Mouse (Mus musculus) intestine, postnatal 0 days (tissue): ENCODE measurements around the gene Gm20498. TPM values are rescaled to one million over a fixed set of nuclear protein-coding genes. Genes with fewer than 3 reads are reported as not detected.

Experiments
- ATAC-seq: fragments of 200-750 bp; cut with Nextera tagmentation; 2 replicates; pipeline ENCODE4 v1.8.0; 2017; ENCODE audit warnings: mild to moderate bottlenecking, moderate TSS enrichment, moderate library complexity
- H3K27ac ChIP-seq: fragments of 300-500 bp; sonication (generic); 2 replicates; pipeline ENCODE4 v1.5.1; 2014; ENCODE audit warnings: mild to moderate bottlenecking, low read depth, low read length, moderate library complexity
- H3K27me3 ChIP-seq: fragments of 300-500 bp; sonication (generic); replicated peaks from 2 replicates; pipeline ENCODE4 v1.6.1; 2014; ENCODE audit warnings: low read length, mixed read lengths; ENCODE audit not compliant: control insufficient read depth, insufficient read depth
- H3K36me3 ChIP-seq: fragments of 300-500 bp; sonication (generic); 2 replicates; pipeline ENCODE4 v1.6.1; 2014; ENCODE audit warnings: mild to moderate bottlenecking, moderate library complexity; ENCODE audit not compliant: control insufficient read depth, insufficient read depth
- H3K4me1 ChIP-seq: fragments of 300-500 bp; sonication (generic); replicated peaks from 2 replicates; pipeline ENCODE4 v1.6.1; 2014; ENCODE audit warnings: antibody characterized with exemption, low read length, mixed read lengths; ENCODE audit not compliant: control insufficient read depth, insufficient read depth
- H3K4me2 ChIP-seq: fragments of 300-500 bp; sonication (generic); replicated peaks from 2 replicates; pipeline ENCODE4 v1.6.1; 2014; ENCODE audit warnings: low read depth, mild to moderate bottlenecking, moderate library complexity
- H3K4me3 ChIP-seq: fragments of 300-500 bp; sonication (generic); 2 replicates; pipeline ENCODE4 v1.5.1; 2014; ENCODE audit warnings: low read depth, low read length
- H3K9ac ChIP-seq: fragments of 300-500 bp; sonication (generic); 2 replicates; pipeline ENCODE4 v1.6.1; 2014; ENCODE audit warnings: mild to moderate bottlenecking, low read depth, low read length
- H3K9me3 ChIP-seq: fragments of 300-500 bp; sonication (generic); 2 replicates; pipeline ENCODE4 v1.6.1; 2016; ENCODE audit warnings: mixed run types; ENCODE audit not compliant: control insufficient read depth
- CTCF ChIP-seq: sonication (generic); IDR thresholded peaks from 2 replicates; pipeline ENCODE4 v1.5.1; 2016; ENCODE audit warnings: low read depth, mild to moderate bottlenecking, control low read depth, antibody characterized with exemption, moderate library complexity
- WGBS: fragments of 180-500 bp; shearing (Covaris S2); extraction: QIAGEN DNeasy Blood & Tissue Kit; methylation state at CpG from one replicate; pipeline ENCODE4 v1.1.7; 2014; 5-methylcytosine and 5-hydroxymethylcytosine counted together
- polyA plus RNA-seq: library from polyadenylated mRNA; unstranded; fragments of >200 nt; fragmentation: Nextera tagmentation; extraction: Ambion mirVana; gene quantifications from 2 replicates; pipeline ENCODE4 v1.2.1, GENCODE M21; 2015

Gm20498 gene
- polyA plus RNA-seq, 1 experiment from 2014 or later: 39.9 TPM

DNA sequence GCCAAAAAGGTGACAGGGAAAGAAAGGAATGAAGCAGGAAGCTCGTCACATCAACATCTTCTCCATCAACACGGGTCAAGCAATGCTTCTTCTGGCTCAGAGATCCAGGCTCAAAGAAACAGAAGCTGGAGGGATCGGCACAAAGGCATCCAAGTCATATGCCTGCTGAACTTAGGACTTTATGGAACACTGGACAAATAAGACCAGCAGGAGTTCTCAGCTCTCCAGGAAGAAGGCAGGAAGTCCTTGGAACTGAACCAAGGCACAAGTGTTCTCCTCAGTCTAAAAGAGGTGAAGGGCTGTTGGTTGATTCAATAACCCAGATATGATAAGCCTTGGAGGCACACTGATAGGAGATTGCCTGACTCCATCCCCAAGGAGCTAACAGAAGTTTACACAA is 207.7 kb downstream of the Gm20498 start:
- Histone ChIP-seq H3K4me1 (no peaks in the 10 kb centered on the region), H3K4me2 (no peak overlapping the region), H3K27me3 (no peaks in the 10 kb centered on the region), H3K36me3 (no peaks in the 10 kb centered on the region), H3K27ac (no peak overlapping the region), H3K4me3 (no peak overlapping the region), H3K9me3 (no peaks in the 10 kb centered on the region), H3K9ac (no peak overlapping the region)
- ATAC-seq: no peak
- no peak for TF ChIP-seq CTCF
- 80% methylated on average over 3 of the region's 3 CpGs for WGBS

DNA sequence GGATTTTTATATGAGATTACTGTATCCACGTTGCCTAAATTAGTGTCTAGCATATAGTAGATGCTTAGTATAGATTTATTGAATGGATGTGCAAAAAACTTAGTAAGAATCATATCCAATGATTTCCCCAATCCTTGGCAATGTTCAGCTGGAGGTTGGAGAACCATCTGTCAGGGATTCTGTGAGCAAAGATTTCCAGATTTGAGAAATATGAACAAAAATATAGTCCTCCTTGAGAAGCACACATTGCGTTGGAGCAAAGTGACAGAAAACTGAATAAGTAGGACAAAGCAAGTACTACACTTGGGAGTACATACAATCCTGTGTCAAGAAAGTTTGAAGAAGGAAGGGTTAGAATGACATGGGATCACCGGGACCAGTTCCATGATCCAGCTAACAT is 208.6 kb downstream of the Gm20498 start:
- no peak overlapping the region for H3K4me3 ChIP-seq
- no peak overlapping the region for H3K4me2 ChIP-seq
- H3K27ac ChIP-seq: no peak overlapping the region
- no peaks in the 10 kb centered on the region for H3K9me3 ChIP-seq
- no peaks in the 10 kb centered on the region for H3K36me3 ChIP-seq
- H3K27me3 ChIP-seq: no peaks in the 10 kb centered on the region
- H3K4me1 ChIP-seq: no peaks in the 10 kb centered on the region
- TF ChIP-seq CTCF: no peak
- ATAC-seq: no peak
- WGBS: 91% methylated on average over 3 of the region's 3 CpGs
- no peak overlapping the region for H3K9ac ChIP-seq

DNA sequence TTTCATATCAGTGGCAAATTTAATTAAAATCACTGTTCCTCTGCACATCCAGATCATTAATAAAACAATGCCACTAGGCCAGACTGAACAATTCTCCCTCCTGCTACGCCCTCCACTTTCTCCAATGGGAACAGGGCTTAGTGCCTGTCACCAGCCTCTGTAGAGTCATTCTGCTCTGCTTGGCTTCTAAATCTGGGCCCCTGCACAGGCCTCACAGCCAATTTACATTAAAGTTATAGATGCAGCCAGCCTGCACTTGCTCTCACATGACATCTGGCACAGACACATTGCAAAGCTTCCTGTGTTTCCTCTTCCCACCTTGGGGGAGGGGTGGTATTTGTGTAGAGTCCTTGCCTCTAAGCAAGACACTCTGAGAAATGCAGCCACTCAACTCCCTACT is 211.7 kb downstream of the Gm20498 start:
- H3K4me2 ChIP-seq: no peak overlapping the region
- TF ChIP-seq CTCF: no peak
- WGBS: 63% methylated on average over 1 of the region's 1 CpGs
- H3K27me3 ChIP-seq: no peaks in the 10 kb centered on the region
- no peaks in the 10 kb centered on the region for H3K9me3 ChIP-seq
- ATAC-seq: no peak
- no peaks in the 10 kb centered on the region for H3K4me1 ChIP-seq
- H3K36me3 ChIP-seq: no peaks in the 10 kb centered on the region
- H3K4me3 ChIP-seq: no peak overlapping the region
- H3K27ac ChIP-seq: no peak overlapping the region
- no peak overlapping the region for H3K9ac ChIP-seq

DNA sequence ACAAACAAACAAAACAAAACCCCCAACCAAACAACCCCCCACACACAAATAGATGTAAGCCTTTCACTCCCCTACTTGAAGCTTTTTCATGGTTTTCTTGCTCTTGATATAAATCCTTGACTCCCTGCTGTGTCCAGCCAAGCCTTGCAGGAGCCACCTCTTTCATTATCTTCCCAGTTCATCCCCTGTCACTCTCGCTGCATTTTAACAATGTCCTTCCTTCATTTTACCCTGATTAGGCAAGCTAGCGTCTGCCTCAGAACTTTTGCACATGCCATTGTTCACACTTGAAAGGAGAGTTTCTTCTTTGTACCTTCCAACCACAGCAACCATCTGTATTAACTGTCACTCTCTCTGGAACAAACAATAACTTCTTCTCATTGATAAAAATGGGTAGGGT is 214.9 kb downstream of the Gm20498 start:
- H3K27ac ChIP-seq: no peak overlapping the region
- no peak for TF ChIP-seq CTCF
- 52% methylated on average over 2 of the region's 2 CpGs for WGBS

DNA sequence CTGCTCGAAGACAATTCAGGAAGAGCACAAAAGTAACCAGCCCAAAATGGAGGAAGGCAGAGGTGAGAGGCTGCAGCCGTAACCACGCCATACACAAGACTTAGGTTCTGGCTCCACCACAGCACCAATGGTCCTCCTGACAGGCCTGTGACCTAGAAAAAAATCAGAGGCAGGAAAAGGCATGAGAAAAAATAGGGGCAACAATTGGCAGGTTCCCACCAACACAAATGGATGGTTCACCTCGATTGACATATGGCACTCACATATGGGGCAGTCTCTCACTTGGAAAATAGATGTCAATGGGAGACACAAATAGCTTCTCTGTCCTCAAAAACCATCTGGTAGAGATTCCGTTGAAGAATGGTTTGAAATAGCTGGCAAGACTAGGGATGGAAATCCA is 216.8 kb downstream of the Gm20498 start:
- Histone ChIP-seq H3K4me3 (no peak overlapping the region), H3K4me2 (no peak overlapping the region), H3K27me3 (no peaks in the 10 kb centered on the region), H3K27ac (no peak overlapping the region), H3K9me3 (no peaks in the 10 kb centered on the region), H3K4me1 (no peaks in the 10 kb centered on the region), H3K36me3 (no peaks in the 10 kb centered on the region), H3K9ac (no peak overlapping the region)
- no peak for ATAC-seq
- 93% methylated on average over 5 of the region's 5 CpGs for WGBS
- no peak for TF ChIP-seq CTCF

More for the DNA sequence above, 214.9 kb downstream of the Gm20498 start:
- Histone ChIP-seq H3K4me1 (no peaks in the 10 kb centered on the region), H3K9ac (no peak overlapping the region), H3K9me3 (no peaks in the 10 kb centered on the region), H3K4me3 (no peak overlapping the region), H3K36me3 (no peaks in the 10 kb centered on the region), H3K27me3 (no peaks in the 10 kb centered on the region), H3K4me2 (no peak overlapping the region)
- ATAC-seq: no peak

Other genes with a start within 250 kb of the Gm20498 start
- 0.27 and 0.30 TPM in 2 replicates for gene Slc8a3, start 199.7 kb downstream of the Gm20498 start, polyA plus RNA-seq
- gene Gm4787, start 153.4 kb downstream of the Gm20498 start, polyA plus RNA-seq: 0.13 and 0.30 TPM in 2 replicates
- gene Adam4, start 111.0 kb downstream of the Gm20498 start, polyA plus RNA-seq: 0.43 and 0.61 TPM in 2 replicates
- gene Cox16, start 47.8 kb downstream of the Gm20498 start, polyA plus RNA-seq: 187 and 206 TPM in 2 replicates
- 37.1 and 41.8 TPM in 2 replicates for gene Synj2bp, start within 50 bp of the Gm20498 start, polyA plus RNA-seq
- gene Adam21, start 35.6 kb upstream of the Gm20498 start, polyA plus RNA-seq: 0.07 TPM in 1 of 2 replicates, not detected in the other
- gene Med6, start 62.1 kb upstream of the Gm20498 start, polyA plus RNA-seq: 36.2 and 39.4 TPM in 2 replicates
- gene Ttc9, start 98.3 kb upstream of the Gm20498 start, polyA plus RNA-seq: 1.1 and 1.2 TPM in 2 replicates
- gene Map3k9, start 248.3 kb upstream of the Gm20498 start, polyA plus RNA-seq: 2.2 and 2.4 TPM in 2 replicates